ENCODE assay signal across 8 mouse cellular contexts in genomic region chr3:158035866-158036265, GRCm38 (mm10). TPM values are rescaled to one million over a fixed set of nuclear protein-coding genes. Genes with fewer than 3 reads are reported as not detected.
DNase-seq lines count a peak whose midpoint lies in the region; ATAC-seq and TF ChIP-seq lines count a peak whose summit lies in the region.

No protein-coding gene starts in this region.

- H3K27ac ChIP-seq in neural tube, embryonic 11.5 days (ENCODE audit: low read depth, low read length), result peak overlapping the region; percentile 40; the same call in 1 of the 2 replicates
- H3K27ac ChIP-seq in kidney, embryonic 16.5 days (ENCODE audit: low read length), result peak overlapping the region; percentile 85

- peak overlapping the region; percentile 68 for H3K4me3 ChIP-seq in neural tube, embryonic 11.5 days (ENCODE audit: low read depth, low read length)
- peak overlapping the region; percentile 80 for H3K4me3 ChIP-seq in kidney, embryonic 16.5 days (ENCODE audit: low read length)
- H3K4me3 ChIP-seq in myocyte, result peak overlapping the region; percentile 99

- no peak for TF ChIP-seq POLR2A in myocyte (IDR thresholded peaks at IDR 0.05; ENCODE audit: insufficient read length, low read depth)

- H3K79me2 ChIP-seq in myocyte (ENCODE audit: control insufficient read depth, insufficient read depth), result peaks cover 87% of the 10 kb centered on the region

- H3K9me3 ChIP-seq in neural tube, embryonic 11.5 days (ENCODE audit: control insufficient read depth, low read length), result no peaks in the 10 kb centered on the region
- H3K9me3 ChIP-seq in kidney, embryonic 16.5 days (ENCODE audit: low read length), result no peaks in the 10 kb centered on the region

- peaks cover 9% of the 10 kb centered on the region for H3K4me1 ChIP-seq in neural tube, embryonic 11.5 days (ENCODE audit: control insufficient read depth, insufficient read depth, low read length)
- H3K4me1 ChIP-seq in kidney, embryonic 16.5 days (ENCODE audit: insufficient read depth, low read length), result peaks cover 24% of the 10 kb centered on the region

- DNase-seq in cerebellum, adult 11-12 months, result peak; percentile 18
- DNase-seq in neural tube, embryonic 11.5 days (ENCODE audit: low spot score), result no peak
- DNase-seq in neural tube, embryonic 10.5 days (ENCODE audit: extremely low spot score, low spot score), result no peak
- no peak for DNase-seq in right cerebral cortex, postnatal 4 days

- no peaks in the 10 kb centered on the region for H3K36me3 ChIP-seq in neural tube, embryonic 11.5 days (ENCODE audit: control insufficient read depth, insufficient read depth, low read length)
- no peaks in the 10 kb centered on the region for H3K36me3 ChIP-seq in kidney, embryonic 16.5 days (ENCODE audit: insufficient read depth, low read length)
- no peaks in the 10 kb centered on the region for H3K36me3 ChIP-seq in myocyte (ENCODE audit: control insufficient read depth, insufficient read depth)

- H3K9ac ChIP-seq in neural tube, embryonic 11.5 days (ENCODE audit: low read length), result peak overlapping the region; percentile 80
- peak overlapping the region; percentile 82 for H3K9ac ChIP-seq in kidney, embryonic 16.5 days (replicated peaks; ENCODE audit: low read length)

- no peak for ATAC-seq in cerebellum, adult (ENCODE audit: insufficient number of reproducible peaks, low FRiP score, low TSS enrichment)
- ATAC-seq in neural tube, embryonic 11.5 days (ENCODE audit: insufficient read depth, low FRiP score, low TSS enrichment), result no peak
- ATAC-seq in kidney, embryonic 16.5 days (ENCODE audit: low FRiP score, low TSS enrichment), result no peak
- no peak for ATAC-seq in CD4-positive, CD25-positive, alpha-beta regulatory T cell, adult 4 months

- H3ac ChIP-seq in myocyte (ENCODE audit: control insufficient read depth, insufficient read length), result peak overlapping the region; percentile 32

- H3K27me3 ChIP-seq in neural tube, embryonic 11.5 days (ENCODE audit: control insufficient read depth, insufficient read depth, low read length), result no peaks in the 10 kb centered on the region
- H3K27me3 ChIP-seq in kidney, embryonic 16.5 days (ENCODE audit: insufficient read depth, low read length), result no peaks in the 10 kb centered on the region
- H3K27me3 ChIP-seq in myocyte (ENCODE audit: control insufficient read depth, insufficient read depth, insufficient read length), result no peaks in the 10 kb centered on the region

- 2% methylated on average over 11 of the region's 11 CpGs for WGBS in neural tube, embryonic 11.5 days
- WGBS in kidney, embryonic 16.5 days, result 1% methylated on average over 11 of the region's 11 CpGs

- H3K4me2 ChIP-seq in neural tube, embryonic 11.5 days (ENCODE audit: low read depth), result peak overlapping the region; percentile 62
- peak overlapping the region; percentile 75 for H3K4me2 ChIP-seq in kidney, embryonic 16.5 days (replicated peaks; ENCODE audit: low read depth, low read length)
- H3K4me2 ChIP-seq in myocyte (ENCODE audit: low read depth), result peak overlapping the region; percentile 98

TF ChIP-seq in myocyte, 11 proteins besides CTCF, POLR2A, EP300 and RAD21:
- TF ChIP-seq TCF12 (IDR thresholded peaks at IDR 0.05; ENCODE audit: insufficient read depth, poor library complexity, severe bottlenecking) (no peak), E2F4 (IDR thresholded peaks at IDR 0.05; ENCODE audit: insufficient read depth) (no peak)

RNA-seq across cellular contexts. Expression of gene Srsf11, which starts 0.6 kb away (rescaled TPM):
- 308 and 317 TPM in 2 replicates for polyA plus RNA-seq in neural tube, embryonic 11.5 days (2014; fragmentation: Nextera tagmentation; extraction: Ambion mirVana)
- 231 and 275 TPM in 2 replicates for polyA plus RNA-seq in kidney, embryonic 16.5 days (2015; fragmentation: Nextera tagmentation; extraction: Ambion mirVana)
- polyA plus RNA-seq in myocyte (2012; fragmentation: generic; extraction: Trizol), result 46.2 TPM
- 100 to 1,000 TPM; 143 to 150 TPM for polyA plus RNA-seq in CD4-positive, CD25-positive, alpha-beta regulatory T cell, adult 4 months (2017; shearing (Covaris generic))

RNA-seq across cellular contexts. Expression of gene Lrrc40, which starts 0.6 kb away (rescaled TPM):
- 82.5 and 85.4 TPM in 2 replicates for polyA plus RNA-seq in neural tube, embryonic 11.5 days (2014; fragmentation: Nextera tagmentation; extraction: Ambion mirVana)
- 52.9 and 56.9 TPM in 2 replicates for polyA plus RNA-seq in kidney, embryonic 16.5 days (2015; fragmentation: Nextera tagmentation; extraction: Ambion mirVana)
- 6.4 TPM for polyA plus RNA-seq in myocyte (2012; fragmentation: generic; extraction: Trizol)
- 10 to 100 TPM; 30.0 to 30.4 TPM for polyA plus RNA-seq in CD4-positive, CD25-positive, alpha-beta regulatory T cell, adult 4 months (2017; shearing (Covaris generic))
